Mouse (Mus musculus) activated CD4-positive, CD25-positive, alpha-beta regulatory T cell, adult 4 months (primary cell): ENCODE measurements around the gene Oas1a. TPM values are rescaled to one million over a fixed set of nuclear protein-coding genes. Genes with fewer than 3 reads are reported as not detected.
"Not testable (repeated sequence)": the region's sequence is repeated elsewhere in the genome, so short reads cannot be mapped to it uniquely, and the experiment has no call there.

Experiments used
- ATAC-seq: one replicate; pipeline ENCODE4 v1.8.0; 2017
- polyA plus RNA-seq, 2 experiments: library from polyadenylated mRNA; unstranded; fragments of 100-300 nt; shearing (Covaris generic); gene quantifications; one replicate each; pipeline ENCODE4 v1.2.1; 2017

Oas1a gene
- 10 to 100 TPM; 33.6 to 48.3 TPM for polyA plus RNA-seq

GRCm38 (mm10) chr5:120906791-120907733, at the start of gene Oas1a:
Gene Oas1a, minus strand, starts transcription at chr5:120907521.
- not testable (repeated sequence) for ATAC-seq

- ATAC-seq = no peak
Observed at GRCm38 (mm10) chr5:120953974-120954373, 46.7 kb upstream of the Oas1a start.

GRCm38 (mm10) chr5:120952242-120952770, 45.0 kb upstream of the Oas1a start:
- ATAC-seq = no peak

- no peak for ATAC-seq
Observed at GRCm38 (mm10) chr5:120942076-120942475, 34.8 kb upstream of the Oas1a start.

- ATAC-seq = no peak
Observed at GRCm38 (mm10) chr5:120938586-120938985, 31.3 kb upstream of the Oas1a start.

- ATAC-seq = no peak
Observed at GRCm38 (mm10) chr5:120937841-120938240, 30.5 kb upstream of the Oas1a start.

- no peak for ATAC-seq
Observed at GRCm38 (mm10) chr5:120933966-120934365, 26.6 kb upstream of the Oas1a start.

- ATAC-seq = no peak
Observed at GRCm38 (mm10) chr5:120927036-120927435, 19.7 kb upstream of the Oas1a start.

GRCm38 (mm10) chr5:120926311-120926710, 19.0 kb upstream of the Oas1a start:
- ATAC-seq = not testable (repeated sequence)

GRCm38 (mm10) chr5:120924520-120924919, 17.2 kb upstream of the Oas1a start:
- not testable (repeated sequence) for ATAC-seq

GRCm38 (mm10) chr5:120923969-120924368, 16.6 kb upstream of the Oas1a start:
- no peak for ATAC-seq

- no peak for ATAC-seq
Observed at GRCm38 (mm10) chr5:120920296-120920695, 13.0 kb upstream of the Oas1a start.

GRCm38 (mm10) chr5:120919156-120919935, 12.0 kb upstream of the Oas1a start:
- ATAC-seq = not testable (repeated sequence)

- not testable (repeated sequence) for ATAC-seq
Observed at GRCm38 (mm10) chr5:120914204-120914603, 6.9 kb upstream of the Oas1a start, which contains the start of gene Oas1d. Gene Oas1d, plus strand, starts transcription at chr5:120914536.

GRCm38 (mm10) chr5:120908196-120908920, 1.0 kb upstream of the Oas1a start:
- no peak for ATAC-seq

GRCm38 (mm10) chr5:120902056-120902455, 5.3 kb downstream of the Oas1a start:
- no peak for ATAC-seq

GRCm38 (mm10) chr5:120900666-120901065, 6.7 kb downstream of the Oas1a start:
- no peak for ATAC-seq

GRCm38 (mm10) chr5:120898726-120899125, 8.6 kb downstream of the Oas1a start:
- ATAC-seq = no peak

- ATAC-seq = no peak
Observed at GRCm38 (mm10) chr5:120898307-120898706, 9.0 kb downstream of the Oas1a start.

- no peak for ATAC-seq
Observed at GRCm38 (mm10) chr5:120895231-120895900, 12.0 kb downstream of the Oas1a start.

- not testable (repeated sequence) for ATAC-seq
Observed at GRCm38 (mm10) chr5:120894692-120895091, 12.6 kb downstream of the Oas1a start.

- ATAC-seq = not testable (repeated sequence)
Observed at GRCm38 (mm10) chr5:120893866-120894265, 13.5 kb downstream of the Oas1a start.
